Mouse (Mus musculus): ENCODE data around the gene Pced1b.

Pced1b gene

GRCm38 (mm10) chr15:97390778-97391177 lies 143.9 kb downstream of the Pced1b start:
- in situ Hi-C loops (cut with MboI, MseI), result no loop called here

- in situ Hi-C loops (cut with MboI, MseI), result no loop called here
Observed at GRCm38 (mm10) chr15:97391436-97391835, 144.5 kb downstream of the Pced1b start.

GRCm38 (mm10) chr15:97394561-97394960 lies 147.7 kb downstream of the Pced1b start:
- in situ Hi-C loops (cut with MboI, MseI), result no loop called here

DNA sequence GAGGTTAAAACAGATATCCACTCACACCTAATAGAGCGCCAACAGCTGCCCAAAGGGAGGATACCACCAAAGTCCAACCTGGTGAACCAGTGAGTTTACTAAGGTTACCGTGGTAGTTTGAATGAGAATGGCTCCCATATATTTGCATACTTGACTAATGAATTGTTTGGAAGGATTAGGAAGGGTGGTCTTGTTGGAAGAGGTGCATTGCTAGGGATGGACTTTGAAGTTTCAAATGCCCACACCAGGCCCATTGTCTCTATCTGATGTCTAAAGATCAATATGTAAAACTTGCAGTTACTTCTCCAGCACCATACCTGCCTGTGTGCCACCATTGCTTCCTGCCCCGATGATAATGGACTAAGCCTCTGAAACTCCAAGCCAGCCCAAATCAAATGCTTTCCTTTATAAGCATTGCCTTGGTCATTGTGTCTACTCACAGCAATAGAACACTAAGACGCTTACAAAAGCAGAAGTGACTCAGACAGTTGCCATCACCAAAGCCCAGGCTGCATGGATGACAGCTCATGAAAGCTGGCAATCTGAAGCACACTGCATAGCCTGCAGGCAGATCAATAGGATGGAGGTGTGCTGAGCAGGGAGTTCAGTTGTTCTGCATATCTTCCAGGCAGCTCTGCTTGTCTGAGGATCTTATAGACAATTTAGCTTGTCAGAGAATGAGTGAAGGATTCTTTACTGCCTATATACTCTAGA lies 149.8 kb downstream of the Pced1b start:
- in situ Hi-C loops (cut with MboI, MseI), result no loop called here

GRCm38 (mm10) chr15:97397793-97398192 lies 150.9 kb downstream of the Pced1b start:
- in situ Hi-C loops (cut with MboI, MseI), result no loop called here

DNA sequence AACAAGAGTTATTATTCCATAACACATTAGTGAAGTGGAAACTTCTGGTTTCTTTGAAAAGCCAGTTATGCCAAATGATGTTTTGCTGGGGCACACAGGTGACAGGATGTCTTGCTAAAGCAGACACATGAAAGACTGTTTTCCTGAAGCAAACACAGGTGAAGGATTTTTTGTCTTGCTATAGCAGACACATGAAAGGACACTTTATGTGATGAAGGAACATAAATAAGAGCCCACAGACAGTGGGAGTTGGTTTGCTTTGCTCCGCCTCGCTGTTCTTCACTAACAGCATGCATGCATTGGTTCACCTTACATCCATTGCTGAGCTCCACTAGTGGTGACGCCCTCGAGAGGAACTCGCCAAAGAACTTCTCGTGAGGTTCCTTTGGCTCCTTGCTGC lies 154.0 kb downstream of the Pced1b start:
- in situ Hi-C loops (cut with MboI, MseI), result loop anchor here in 1 of 2 experiments (10.0 kb wide), 1 partner anchor 1034 kb away; the partner anchor contains the start of gene Olfr282

GRCm38 (mm10) chr15:97404483-97404882 lies 157.6 kb downstream of the Pced1b start:
- in situ Hi-C loops (cut with MboI, MseI), result loop anchor here in 1 of 2 experiments (10.0 kb wide), 1 partner anchor 1030 kb away; the partner anchor contains the start of gene Olfr282

- in situ Hi-C loops (cut with MboI, MseI), result loop anchor here in 1 of 2 experiments (10.0 kb wide), 1 partner anchor 1030 kb away; the partner anchor contains the start of gene Olfr282
Observed at GRCm38 (mm10) chr15:97404998-97405397, 158.1 kb downstream of the Pced1b start.

DNA sequence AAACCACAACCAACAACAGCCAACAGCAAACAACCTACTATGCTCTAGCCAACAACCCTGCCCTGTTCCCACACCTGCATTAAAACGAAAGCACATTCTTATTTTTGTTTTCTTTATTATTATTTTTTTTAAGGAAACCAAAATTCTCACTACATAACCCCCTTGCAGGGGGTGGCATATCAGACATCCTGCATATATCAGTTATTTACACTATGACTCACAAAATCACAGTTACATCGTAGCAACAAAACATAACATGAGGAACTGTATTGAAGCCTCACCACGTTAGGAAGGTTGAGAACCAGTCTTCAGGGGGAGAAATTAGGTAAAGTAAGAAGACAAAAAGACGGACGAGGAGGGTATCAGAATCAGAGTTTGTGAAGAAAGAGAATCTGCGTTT lies 159.2 kb downstream of the Pced1b start:
- in situ Hi-C loops (cut with MboI, MseI), result loop anchor here in 1 of 2 experiments (10.0 kb wide), 1 partner anchor 1029 kb away; the partner anchor contains the start of gene Olfr282

GRCm38 (mm10) chr15:97407496-97408454 lies 160.9 kb downstream of the Pced1b start:
- in situ Hi-C loops (cut with MboI, MseI), result loop anchor here in 1 of 2 experiments (10.0 kb wide), 1 partner anchor 1027 kb away; the partner anchor contains the start of gene Olfr282

- in situ Hi-C loops (cut with MboI, MseI), result no loop called here
Observed at GRCm38 (mm10) chr15:97411136-97411535, 164.2 kb downstream of the Pced1b start.

GRCm38 (mm10) chr15:97411671-97412070 lies 164.8 kb downstream of the Pced1b start:
- in situ Hi-C loops (cut with MboI, MseI), result no loop called here

DNA sequence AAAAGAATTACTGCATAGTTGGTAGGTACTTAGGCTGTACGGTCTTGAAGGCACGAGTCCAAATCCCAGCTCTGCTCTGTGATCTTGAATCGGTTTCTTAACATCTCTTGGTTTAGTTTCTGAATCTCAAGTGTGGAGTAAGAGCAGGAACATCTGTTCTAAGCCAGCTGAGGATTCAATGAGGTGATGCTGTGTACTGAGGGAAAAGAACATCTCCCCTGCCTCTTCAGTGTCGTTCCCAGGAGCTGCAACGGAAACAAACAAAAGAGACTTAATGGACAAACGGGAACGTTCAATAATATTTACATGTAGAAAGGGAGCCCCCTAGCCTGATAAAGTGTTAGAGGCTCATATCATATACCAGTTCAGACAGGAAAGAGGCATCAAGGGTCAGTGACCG lies 165.4 kb downstream of the Pced1b start:
- in situ Hi-C loops (cut with MboI, MseI), result no loop called here

DNA sequence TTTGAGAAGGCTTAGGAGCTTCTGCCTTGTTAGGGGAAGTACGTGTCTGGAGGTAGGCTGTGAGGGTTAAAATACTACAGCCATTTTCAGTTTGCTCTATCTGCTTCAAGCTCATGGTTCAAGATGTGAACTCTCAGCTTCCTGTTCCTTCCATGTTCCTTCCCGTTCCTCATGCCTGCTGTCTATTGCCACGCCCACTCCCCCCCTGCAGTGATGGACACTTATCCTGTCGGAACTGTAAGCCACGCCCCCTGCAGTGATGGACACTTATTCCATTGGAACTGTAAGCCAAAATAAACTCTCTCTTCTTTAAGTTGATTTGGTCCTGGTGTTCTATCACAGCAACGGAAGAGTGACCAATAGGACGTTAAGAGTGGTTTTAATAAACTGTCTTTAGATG lies 166.0 kb downstream of the Pced1b start:
- in situ Hi-C loops (cut with MboI, MseI), result no loop called here

GRCm38 (mm10) chr15:97414718-97415413 lies 168.0 kb downstream of the Pced1b start:
- in situ Hi-C loops (cut with MboI, MseI), result no loop called here

DNA sequence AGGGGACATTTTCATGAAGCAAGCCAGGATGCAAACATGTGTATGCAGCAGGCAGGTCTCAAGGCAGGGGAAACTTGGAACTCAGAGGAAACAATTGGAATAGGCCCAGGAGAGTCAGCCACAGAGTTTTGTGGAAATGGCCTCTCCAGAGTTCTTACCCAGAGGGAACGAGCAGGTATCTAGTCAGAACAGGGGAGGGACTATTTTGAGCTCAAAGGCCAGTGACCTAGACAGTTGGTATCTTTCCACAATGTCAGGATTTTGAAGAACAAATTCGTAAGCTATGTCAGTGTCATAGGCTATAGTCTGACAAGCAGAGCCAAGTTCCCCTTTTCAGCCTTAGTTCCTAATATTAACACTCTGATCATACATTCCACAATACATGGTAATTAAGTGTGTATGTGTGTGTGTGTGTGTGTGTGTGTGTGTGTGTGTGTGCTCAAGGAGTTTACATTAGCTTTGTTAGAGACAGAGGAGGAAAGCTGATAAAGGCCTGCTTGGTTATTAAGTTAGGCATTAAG lies 168.6 kb downstream of the Pced1b start:
- in situ Hi-C loops (cut with MboI, MseI), result no loop called here

DNA sequence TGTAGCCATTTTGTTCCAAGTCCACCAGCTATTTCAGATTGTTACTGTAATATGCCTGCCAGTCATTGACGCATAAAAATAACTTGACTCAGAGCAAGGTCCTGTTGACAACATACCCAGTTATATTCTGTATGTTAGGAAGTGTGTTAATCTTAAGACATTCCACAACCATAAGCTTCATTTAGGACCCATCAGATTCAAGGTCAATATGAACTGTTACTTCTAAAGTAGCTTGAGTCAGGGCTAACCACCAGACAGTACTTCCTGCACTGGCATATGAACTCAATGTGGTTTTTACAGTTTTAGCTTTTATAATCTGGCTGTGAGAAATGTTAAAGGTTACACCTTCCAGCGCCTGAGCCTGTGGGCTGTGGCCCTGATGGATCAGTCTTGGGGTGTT lies 173.4 kb downstream of the Pced1b start:
- in situ Hi-C loops (cut with MboI, MseI), result no loop called here

DNA sequence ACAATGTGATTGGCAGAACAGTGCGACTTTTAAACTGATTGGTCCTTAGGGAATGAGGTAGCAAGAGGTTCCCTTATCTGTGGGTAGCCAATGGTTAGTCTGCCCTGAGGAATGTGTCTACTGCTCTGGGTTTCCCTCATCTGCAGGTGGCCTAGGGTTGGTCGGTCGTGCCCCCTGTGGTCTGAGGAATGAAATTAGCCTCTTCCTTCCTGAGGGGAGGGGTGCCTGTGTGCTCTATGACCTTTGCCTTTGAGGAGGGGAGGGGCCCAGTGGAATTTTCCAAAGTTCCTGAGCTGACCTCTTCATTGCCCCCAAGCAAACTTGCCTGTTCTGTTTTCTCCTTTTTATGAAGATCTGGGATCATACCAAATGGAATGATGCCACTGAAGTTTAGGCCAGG lies 174.6 kb downstream of the Pced1b start:
- in situ Hi-C loops (cut with MboI, MseI), result no loop called here

DNA sequence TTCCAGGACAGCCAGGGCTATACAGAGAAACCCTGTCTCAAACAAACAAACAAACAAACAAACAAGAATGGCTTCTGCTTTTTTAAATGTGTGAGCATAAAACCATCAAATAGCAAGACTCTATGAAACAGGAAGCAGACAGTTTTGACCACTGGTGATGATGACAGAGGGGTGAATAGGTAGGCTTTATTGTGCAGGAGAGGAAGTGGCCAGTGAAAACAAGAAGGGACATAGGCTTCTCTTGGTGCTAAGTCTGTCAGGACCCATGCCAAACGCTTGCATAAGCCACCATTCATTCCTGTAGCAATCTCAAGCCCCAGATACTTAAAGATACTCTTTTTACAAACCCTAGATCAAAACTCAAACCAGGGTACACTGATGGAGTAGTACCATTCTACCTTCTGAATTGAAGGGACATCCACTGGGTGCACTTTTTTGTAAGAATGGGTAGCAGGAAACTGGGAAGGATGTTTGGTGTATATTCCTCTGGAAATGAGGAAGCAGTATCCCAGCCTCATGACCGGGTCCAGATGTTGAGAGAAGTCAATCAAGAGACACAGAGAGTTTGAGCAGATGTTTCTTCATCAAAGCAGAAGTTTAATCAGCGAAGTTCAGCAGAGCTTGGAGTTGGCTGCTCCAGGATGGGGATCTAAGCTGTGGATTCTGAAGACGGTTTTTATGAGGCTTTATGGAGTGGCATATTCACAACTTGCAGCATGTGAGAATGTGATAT lies 175.5 kb downstream of the Pced1b start:
- in situ Hi-C loops (cut with MboI, MseI), result no loop called here

DNA sequence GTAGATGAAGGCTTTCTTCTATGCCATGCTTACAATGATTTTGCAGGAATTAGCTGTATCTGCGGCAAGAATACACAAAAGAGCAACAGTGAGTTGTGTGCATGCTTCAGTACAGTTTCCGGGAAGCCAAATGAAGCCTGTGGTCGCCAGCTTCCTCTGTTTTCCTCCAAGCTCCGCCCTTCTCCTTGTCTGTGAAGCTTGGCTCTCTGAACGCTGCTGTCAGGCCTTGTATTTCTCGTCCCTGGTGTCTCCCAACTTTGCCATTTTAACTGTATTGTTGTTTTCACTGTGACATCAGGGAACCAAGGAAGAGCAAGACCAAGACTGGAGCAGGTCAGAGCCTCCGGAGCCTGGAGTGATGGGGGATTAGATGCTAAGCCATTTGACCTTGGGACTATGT lies 177.5 kb downstream of the Pced1b start:
- in situ Hi-C loops (cut with MboI, MseI), result no loop called here

- in situ Hi-C loops (cut with MboI, MseI), result no loop called here
Observed at GRCm38 (mm10) chr15:97424961-97425360, 178.1 kb downstream of the Pced1b start.

Measured in T-helper 17 cell (primary cell).